Mouse (Mus musculus) ovary, postnatal 36 days (tissue): ENCODE measurements at regions not wholly inside any gene's neighbourhood (a gene's known extent, or its start where the extent isn't known, plus 50 kb on each side); places are given as distances from the start of the nearest gene placed in this dataset.
A peak's percentile ranks its signal among the peaks of the same experiment; 100 is the strongest.

Experiments used
- DNase-seq: peaks from one replicate; pipeline ENCODE4 v3.0.0; 2022; ENCODE audit warnings: low spot score, mixed read lengths

DNA sequence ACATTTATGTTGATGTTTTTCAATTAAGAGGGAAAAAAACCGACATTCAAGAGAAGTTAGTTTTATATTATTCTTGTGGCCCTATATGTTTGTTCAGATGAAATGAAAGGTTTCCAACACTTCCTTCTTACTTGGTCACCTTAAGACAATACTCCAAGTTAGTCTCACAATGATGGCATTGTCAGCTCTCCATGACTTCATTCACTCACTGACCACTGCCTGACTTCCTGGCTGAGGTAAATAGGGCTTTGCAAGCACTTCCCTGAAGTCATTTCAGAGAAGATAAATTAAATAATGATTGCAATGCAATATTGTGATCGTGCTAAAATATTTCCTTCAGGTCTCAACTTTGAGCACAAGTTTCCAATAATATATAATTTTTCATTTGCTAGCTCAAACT lies 197.9 kb upstream of the Cep162 start:
- no peak for DNase-seq

DNA sequence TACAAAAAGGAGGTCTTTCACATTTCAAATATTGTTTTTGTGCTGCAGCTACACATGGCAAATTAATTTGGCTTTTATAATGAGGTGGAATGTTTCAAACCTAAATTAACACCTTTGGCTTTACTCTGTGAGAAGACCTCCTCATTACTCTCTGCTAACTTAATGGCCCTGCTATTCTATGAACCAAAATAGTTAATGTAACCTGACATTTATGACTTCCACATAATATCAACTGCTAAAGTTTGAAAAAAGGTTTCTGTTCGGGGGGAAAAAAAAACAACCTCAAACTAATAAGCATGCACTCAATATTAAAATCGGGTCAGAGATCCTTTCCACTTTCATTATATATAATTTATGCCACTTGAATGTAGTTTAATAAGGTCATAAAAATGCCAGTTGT lies 197.2 kb upstream of the Cep162 start:
- no peak for DNase-seq

DNA sequence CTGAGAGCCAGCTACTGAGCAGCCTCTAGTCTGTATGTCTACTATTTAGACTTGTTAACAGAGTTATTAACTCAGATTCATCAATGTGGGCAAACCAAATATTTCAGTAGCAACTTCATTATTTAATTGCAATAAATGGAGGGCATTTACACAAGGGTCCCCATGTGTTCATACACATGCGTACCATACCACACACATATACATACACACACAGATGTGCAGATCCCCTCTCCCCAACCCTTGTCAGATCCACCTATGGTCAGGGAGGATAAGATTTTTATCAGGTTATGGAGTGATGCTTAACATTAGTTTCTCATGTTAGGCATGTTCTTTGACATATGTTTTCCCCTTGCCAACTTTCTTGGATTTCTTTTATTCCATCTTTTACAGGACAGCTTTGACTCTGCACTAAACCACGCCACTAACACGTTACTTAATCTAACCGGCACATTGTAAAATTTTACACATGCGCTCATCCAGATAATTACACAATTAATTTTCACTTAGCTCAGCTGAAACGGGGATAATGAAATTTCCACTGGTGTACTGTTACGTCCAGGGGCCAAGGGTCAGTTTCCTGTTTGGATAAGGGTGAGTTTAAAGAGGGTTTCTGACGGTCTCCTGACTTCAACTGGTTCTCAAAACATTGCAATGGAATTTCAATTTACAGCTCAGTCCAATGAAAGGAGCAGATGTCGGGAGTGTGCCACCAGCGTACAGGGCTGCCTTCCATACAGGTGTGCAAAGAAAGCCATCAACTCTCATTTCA lies 188.3 kb upstream of the Cep162 start:
- no peak for DNase-seq

DNA sequence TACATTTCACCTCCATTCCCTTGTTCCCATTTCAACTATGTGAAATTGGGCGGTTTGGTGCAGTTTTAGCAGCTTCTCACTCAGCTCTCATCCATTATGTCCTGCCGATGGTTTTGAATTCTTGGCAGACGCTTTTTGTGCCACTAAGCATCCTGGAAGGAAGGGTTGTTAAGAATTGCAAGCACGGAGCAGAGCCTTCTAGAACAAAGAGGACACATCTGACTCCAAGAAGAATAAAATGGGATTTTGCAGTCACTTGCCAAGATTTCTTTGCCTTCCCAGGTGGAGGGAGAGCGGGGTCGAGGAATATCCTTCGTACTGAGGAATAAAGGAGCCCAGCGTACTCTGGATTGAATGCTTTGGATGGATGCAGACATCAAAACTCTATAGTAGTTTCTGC lies 176.7 kb upstream of the Cep162 start:
- no peak for DNase-seq

DNA sequence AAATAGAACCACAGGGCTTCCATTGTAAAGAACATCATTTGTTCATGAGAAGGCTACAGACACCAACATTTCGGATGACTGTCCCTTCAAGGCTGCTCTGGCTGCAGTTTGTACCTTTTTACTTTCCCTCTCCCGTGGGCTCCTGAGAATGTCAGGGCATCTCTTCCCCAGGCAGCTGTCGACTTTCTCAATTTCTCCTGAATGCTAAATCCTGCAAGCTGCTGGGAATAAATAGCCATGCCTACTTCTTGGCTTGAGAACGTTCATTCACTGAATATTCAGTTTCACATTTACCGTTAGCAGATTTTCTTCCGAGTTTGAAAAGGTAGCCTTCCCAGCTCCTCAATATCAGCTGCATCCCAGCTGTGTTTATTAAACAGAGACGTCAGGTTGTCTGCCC lies 176.2 kb upstream of the Cep162 start:
- no peak for DNase-seq

DNA sequence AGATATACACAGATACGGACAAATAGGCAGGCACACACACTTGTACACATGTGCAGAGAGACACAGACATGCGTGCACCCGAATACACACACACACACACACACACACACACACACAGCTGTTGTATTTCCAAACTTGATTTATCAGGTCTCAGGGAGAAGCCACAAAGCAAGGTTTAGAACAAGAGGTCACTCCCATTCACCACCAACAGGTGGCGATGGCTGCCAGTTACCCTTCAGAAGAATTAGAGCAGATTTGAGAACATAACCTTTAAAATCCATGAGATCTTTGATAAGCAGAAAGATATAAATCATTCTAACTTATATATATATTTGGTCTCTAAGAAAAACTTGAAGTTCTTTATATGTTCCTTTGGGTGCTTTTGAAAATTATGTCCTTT lies 169.9 kb upstream of the Cep162 start:
- DNase-seq = peak; percentile 7

DNA sequence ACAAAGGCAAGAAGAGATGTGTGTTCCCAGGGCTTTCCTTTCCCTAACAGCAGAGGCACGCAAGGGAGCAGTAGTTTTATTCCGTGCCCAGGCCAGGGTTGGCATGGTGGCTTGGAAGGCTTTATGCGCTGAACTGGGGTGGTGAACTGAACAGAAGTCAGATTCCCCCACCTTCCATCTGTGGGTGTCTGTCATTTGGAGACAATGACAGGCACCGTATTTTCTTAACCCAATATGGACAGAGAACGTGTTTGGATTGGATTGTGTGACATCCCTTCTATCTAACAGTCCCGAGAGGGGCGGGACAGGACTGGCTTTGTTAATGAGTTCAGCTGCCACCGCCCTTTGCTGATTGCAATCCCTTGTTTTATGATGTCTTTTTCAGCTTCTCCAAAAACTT lies 165.8 kb upstream of the Cep162 start:
- no peak for DNase-seq

DNA sequence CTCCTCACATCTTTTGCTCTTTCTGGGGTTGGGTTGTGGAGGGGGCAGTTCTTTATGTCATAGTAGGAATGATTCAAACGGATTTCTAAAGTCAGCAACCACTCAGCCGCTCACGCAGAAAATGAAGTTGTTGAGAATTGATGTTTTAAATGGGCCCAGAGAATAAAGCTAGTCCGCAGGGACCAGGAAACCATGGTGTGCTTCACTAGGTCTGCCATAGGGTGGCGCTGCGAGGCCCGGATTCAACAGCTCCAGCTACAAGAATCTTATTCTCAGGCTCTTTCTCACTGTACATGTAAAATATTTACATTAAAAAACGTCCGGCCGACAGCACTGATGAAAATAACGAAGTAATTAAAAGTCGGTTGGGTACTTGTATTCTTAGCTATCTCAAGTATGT lies 164.0 kb upstream of the Cep162 start:
- DNase-seq = peak; percentile 39

DNA sequence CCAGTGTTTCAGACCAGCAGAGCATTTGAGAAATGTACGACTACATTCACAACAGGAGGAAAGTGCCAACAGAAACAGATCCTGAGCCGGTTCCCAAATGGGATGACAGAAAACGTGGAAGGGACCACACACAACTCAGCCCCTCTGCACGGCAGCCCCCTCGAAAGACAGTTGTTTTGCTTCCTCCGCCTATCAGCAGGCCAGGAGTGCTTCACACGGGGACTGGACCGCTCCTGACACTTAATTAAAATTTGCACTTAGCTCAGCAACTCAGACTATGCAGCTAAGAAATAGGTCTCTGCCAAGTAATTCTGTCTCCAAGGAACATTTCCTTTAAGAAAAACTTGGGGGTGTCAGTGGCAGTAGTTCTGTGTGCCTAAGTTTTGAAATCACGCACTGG lies 157.6 kb upstream of the Cep162 start:
- DNase-seq = no peak

DNA sequence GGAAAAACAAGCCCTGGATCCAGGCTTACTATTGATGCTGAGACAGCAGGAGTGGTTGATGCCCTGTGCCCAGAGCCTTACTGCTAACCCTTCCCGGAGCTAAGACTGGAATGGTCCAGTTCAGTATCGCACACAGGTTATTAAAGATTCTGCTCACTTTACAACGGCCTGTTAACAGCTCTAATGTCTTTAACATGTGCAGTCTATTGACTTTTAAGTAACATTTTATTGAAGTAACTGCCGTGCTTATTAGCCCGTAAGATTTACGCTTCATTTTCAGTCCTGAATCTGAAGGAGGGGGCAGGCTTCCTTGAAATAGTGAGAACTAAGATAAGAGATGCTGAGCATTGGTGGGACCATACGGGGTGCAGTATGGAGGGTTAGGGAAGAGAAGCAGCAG lies 155.7 kb upstream of the Cep162 start:
- DNase-seq = no peak

DNA sequence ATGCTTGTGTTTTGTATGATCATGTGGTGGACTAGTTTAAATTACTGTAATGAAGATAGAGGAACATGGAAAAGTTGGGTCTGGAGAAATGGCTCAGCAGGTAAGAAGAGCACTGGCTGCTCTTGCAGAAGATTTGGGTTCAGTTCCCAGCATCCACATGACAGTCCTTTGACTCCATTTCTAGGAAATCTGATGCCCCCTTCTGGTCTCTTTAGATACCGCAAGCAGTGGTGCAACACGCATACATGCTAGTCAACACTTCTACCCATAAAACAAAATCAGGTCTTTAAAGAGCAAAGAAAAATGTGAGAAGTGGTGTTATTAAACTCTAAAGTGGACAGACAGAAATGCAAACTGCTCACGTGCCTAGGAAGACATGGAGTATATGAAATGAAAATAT lies 154.4 kb upstream of the Cep162 start:
- no peak for DNase-seq

DNA sequence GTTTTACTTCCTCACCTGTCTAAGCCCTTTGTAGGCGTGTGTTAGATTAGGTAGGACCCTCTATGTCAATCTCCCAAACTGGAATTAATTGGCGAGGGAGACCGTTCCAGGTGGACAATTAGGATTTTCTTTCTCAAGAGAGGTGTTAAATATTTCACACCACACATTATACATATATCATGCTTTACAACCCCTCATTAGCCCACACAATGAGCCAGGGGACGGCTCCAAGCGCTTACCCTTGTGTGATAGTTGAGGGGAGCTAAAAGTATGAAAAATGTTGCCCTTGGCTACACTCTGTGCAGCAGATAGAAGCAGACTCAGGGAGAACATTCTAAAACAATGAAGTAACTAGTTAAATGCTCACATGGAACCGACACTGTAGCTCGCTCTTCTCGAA lies 153.5 kb upstream of the Cep162 start:
- DNase-seq = no peak

DNA sequence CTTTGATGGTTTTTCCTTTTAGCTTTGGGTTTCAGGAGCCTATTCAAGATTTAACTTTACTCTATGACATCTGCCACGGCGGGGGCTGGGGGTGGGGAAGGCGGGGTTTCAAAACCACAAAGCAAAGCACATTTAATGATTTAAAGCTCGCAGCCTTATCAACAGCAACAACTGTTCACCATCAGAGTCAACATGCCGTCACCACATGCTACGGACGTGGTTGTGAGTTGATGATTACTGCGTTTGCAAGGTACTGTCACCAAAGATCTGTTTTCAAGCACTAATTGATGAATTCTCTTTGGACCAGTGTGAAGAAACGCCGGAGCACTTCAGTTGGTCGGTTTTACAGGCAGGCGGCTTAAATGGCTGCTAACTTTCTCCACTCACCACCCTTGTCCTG lies 151.1 kb upstream of the Cep162 start:
- no peak for DNase-seq

DNA sequence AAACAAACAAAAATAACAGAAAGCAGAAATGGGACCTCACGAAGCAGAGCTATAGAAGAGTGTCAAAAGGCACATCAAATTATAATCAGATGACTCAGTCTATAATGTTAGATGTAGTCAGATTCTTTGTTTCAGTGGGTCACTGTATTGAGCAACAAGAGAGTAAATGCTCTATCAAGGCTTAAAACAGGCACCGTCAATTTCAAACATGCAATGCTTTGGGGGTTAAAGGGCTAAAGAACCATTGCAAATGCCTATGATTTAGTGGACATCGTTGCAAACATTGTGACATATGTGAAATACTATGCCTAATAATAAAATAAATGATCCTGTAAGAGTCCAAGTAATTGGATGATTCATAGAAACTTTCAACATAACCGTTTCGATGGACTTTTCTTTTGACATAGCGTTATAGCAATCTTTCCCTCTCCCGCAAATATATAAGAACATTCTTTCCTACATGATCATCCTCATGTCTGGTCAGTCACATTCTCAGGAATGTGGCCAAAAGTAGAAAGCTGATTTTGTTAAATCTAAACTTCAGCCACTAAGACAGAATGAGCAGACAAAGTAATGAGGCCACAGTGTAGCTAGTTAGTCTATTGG lies 149.9 kb upstream of the Cep162 start:
- DNase-seq = no peak

DNA sequence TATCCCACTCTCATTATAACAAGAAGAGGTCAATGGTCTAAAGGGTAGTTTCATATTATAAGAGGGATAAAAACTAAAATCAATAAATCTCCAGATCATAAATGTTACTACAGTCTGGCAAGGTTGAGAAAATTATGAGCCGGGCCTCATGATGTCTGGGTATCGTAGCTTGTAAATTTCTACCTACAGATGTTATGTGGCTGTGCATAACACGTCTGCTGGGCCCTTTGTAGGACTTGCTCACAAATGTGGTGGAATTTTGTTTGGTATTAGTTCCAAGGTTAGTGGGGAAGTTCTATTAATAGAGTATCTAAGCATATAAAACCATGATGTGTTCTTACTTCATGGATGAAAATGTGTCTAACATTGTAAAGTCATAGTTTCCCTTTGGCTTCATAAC lies 146.7 kb upstream of the Cep162 start:
- DNase-seq = no peak

DNA sequence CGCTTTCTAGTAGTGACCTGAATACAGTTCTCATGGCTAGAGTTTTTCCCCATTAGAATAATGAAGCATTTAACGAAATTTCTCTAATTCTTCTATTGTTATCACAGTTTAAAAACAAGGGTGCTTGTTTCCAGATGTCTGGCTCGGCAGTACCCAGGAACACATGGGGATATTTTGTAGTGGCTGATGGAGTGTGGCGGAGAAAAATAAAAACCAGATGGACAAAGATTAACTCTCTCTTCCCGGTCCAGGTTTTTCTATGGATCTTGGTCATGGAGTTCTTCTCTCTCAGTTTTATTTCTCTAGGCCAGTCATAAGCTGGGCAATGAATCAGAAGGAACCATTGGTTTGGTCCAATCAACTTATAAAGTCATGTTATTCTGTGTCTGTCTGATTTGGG lies 132.2 kb upstream of the Cep162 start:
- DNase-seq = no peak

DNA sequence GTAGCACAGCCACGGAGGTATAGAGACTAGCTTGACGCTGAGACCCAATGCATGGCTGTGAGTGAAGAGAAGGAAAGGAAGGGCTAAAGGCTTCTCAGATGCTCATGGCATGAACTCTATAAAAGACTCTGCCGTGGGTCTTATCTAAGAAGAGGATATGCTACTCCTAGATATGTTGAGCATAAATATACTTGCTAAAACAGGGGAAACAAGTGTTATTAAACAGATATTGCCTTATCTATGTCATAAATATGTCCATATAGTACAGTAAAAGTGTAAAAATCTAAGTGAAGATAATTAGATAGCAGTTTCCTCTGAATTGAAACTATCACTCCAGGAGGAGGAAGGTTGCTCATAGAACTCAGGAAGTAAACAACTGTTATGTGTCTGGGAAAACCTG lies 128.2 kb upstream of the Cep162 start:
- no peak for DNase-seq

DNA sequence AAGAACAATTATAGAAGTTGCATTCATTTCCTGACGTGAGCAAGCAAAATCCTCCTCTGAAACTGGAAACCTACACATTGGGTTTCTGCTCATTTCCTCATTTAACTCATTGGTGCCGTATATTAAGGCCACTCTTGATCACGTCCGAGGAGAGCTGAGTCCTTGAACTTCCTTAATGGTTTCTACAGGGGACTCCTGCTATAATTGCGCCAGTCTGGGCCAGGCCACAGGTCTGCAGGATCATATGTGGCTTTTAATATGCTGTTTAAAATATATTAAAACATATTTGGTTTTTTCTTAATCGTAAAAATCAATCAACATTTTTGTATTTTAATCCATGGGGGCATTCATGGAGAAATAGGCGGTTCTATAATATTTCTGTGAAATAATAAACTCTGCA lies 122.6 kb upstream of the Cep162 start:
- no peak for DNase-seq

DNA sequence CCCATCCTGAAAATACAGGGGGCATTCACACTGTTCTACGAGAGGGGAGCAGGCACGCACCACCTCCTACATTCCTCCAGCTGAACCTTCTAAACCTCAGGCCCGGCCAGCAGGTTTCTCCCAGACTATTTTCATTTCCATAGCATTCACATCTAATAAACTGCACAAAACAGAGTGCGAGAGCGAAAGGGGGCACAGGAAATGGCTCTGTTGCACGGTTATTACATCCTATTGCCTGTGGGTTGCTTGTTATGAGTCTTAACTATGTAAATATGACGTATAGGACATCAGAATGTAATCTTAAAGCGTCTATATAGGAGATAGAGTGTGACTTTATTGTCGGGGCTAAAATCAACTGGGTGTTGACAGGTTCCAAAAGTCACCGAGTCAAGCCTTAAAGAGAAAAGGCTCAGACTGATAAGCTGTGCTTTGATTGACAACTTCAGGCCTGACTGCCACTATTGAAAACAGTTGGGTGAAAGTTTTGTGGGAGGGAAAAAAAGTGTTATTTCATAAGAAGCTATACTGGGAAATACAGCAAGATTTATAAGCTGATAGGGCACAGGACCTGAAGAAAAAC lies 121.5 kb upstream of the Cep162 start:
- no peak for DNase-seq

DNA sequence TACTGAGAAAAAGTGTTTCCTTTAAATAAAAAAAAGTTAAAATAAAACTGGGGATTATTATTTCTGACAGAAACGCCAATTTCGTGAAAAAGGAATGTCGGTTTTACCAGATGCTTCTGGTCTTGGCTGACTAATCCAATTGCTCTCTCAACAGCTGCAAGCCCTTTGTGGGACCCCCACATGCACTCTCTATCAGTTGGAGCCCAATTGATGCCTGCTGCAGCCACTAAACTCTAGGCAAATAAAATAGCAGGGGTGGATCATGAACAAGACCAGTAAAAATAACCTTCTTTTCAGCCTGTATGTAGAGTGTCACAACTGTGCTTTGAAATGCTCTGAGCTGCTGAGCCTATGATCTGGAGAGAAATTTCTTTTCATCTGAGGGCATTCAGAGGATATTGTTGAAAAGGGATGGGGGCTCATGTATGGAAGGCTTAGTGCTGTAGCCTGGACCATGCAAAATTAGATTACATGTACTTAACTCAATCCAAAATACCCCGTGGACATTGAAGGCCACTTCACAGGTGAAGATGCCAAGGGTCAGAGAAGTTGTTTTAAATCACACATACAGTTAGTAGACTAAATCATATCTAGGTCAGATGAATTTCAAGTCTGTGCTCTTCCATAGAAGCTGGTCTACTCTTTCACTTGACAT lies 117.0 kb upstream of the Cep162 start:
- no peak for DNase-seq

DNA sequence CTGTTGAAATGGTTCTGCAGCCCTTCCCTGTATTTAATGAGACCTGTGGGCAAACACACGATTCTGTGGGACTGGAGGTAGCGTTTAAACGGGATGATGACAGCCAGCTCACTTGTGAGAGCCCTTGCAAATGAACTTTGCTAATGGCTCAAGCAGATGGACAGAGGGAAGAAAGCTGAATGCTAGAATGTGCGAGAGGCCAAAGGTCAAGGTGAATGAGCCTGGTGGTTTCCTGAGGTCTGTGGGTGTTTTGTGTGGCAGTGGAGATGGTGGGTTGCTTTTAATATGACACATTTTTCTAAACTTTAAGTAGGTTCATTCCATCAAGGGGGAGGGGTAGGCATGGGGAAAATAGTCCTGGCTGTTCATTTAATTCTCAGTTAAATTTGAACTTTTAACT lies 113.7 kb upstream of the Cep162 start:
- DNase-seq = no peak

DNA sequence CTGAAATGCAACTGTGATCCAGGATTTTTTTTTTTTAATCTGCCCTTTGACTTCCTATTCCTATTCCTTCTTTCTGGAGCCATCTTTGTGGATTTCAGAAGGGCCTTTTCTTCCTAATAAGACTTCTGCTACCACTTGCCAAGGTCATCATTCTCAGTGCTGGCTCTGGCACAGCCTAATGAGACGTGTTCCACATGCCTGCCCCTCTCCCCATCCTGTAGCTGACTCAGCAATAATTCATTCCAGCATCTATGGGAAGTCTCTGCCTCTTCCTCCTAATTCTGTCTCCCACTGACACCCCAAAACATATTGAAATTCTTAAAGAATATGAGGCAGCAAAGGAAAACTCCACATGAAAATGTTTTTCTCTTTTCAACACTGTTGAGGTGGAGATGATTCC lies 91.7 kb upstream of the Cep162 start:
- DNase-seq = no peak

DNA sequence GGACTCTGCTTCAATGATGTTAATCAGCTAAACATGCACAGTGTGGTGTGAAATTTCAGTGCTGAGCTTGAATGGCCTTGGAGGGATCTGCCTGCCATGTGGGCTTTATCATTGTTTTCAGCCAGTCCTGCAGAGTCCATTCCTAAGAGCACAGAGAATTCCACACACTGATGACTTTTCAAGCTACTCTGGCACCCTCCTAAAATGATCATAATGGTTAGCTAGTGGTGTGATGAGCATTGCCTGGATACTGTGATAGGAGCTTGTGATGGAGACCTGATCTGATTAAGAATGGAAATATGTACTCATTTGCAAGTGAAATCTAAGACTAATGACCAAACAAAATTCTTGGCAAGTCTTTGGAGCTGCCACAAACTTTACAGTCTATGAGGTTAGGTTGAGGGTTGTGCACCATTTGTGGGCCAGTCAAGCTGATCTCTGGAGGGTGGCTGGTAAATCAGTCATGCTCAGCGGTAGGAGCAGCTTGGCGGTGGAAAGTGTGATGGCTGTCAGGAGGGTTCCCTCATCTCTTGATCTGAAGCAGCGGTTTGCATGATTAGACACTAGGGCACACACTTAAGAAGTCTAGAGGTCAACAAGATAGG lies 91.0 kb upstream of the Cep162 start:
- DNase-seq = no peak
